Mouse (Mus musculus) c-Kit-positive CD71-negative TER-119-negative erythroid progenitor cells, embryonic 14.5 days (primary cell): Measurements from ENCODE around the gene Rpl36al.

Experiments used
- DNase-seq: peaks from one replicate; pipeline ENCODE4 v3.0.0-alpha.2; 2013; ENCODE audit warnings: low read depth

The Rpl36al gene

GRCm38 (mm10) chr12:69158366-69158764 lies 25.5 kb downstream of the Rpl36al start:
- no peak for DNase-seq

GRCm38 (mm10) chr12:69157107-69157506 lies 26.8 kb downstream of the Rpl36al start:
- no peak for DNase-seq

GRCm38 (mm10) chr12:69156436-69156835 lies 27.4 kb downstream of the Rpl36al start:
- no peak for DNase-seq

DNA sequence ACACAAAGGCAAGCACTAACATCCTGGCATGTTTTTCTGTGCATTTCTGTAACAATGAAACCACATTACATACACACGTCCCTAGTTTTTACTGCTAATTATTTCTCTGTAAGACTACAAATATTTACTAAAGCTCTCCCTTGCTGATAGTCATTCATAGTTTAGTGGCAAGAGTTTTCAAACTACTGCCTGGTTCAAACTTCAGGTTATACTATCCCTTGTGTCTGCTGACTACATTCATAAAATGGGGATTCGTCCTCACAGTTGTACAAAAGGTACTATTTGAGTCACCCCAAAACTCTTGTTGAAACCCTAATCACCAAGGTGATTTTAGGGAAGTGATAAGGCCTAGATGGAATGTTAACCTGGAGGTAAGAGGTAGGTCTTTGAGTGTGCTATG lies 28.0 kb downstream of the Rpl36al start:
- DNase-seq = no peak

GRCm38 (mm10) chr12:69150049-69150448 lies 33.8 kb downstream of the Rpl36al start:
- DNase-seq = no peak

GRCm38 (mm10) chr12:69147166-69147735 lies 36.6 kb downstream of the Rpl36al start:
- DNase-seq = no peak

- no peak for DNase-seq
Observed at GRCm38 (mm10) chr12:69143460-69143859, 40.4 kb downstream of the Rpl36al start.

DNA sequence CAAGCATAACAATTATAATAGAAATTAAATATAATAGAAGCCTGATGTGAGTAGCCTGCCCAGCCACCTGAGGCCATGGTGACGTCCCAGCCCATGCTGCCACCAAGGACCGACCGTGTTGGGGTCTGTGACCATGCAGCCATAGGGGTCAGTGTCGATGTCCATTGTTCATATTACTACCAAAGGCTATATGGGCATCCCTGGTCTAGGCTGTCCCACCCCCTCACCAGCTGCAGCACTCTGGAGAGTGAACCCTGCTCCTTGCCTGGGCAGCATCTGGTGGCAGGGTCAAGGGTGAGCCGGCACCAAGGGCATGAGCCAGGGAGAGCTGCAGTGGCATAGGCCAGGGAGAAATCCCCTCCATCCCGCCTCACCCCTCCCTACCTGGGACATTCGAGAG lies 44.0 kb downstream of the Rpl36al start:
- no peak for DNase-seq

GRCm38 (mm10) chr12:69139201-69139600 lies 44.7 kb downstream of the Rpl36al start:
- no peak for DNase-seq
